Mouse (Mus musculus): ENCODE data around the gene Man1a2. TPM values are rescaled to one million over a fixed set of nuclear protein-coding genes. Genes with fewer than 3 reads are reported as not detected.

Gene Man1a2
- total RNA-seq, 1 experiment from 2014 or later, result 71.4 TPM

GRCm38 (mm10) chr3:100610916-100611315 lies 74.4 kb downstream of the Man1a2 start:
- ATAC-seq (replicated peaks in 1 of 2; ENCODE audit: insufficient read depth in 1 of 2, low FRiP score in 2 of 2, low TSS enrichment in 1 of 2, low read depth in 1 of 2, poor library complexity in 2 of 2, severe bottlenecking in 2 of 2), result no peak

GRCm38 (mm10) chr3:100604539-100604938 lies 80.8 kb downstream of the Man1a2 start:
- ATAC-seq (replicated peaks in 1 of 2; ENCODE audit: insufficient read depth in 1 of 2, low FRiP score in 2 of 2, low TSS enrichment in 1 of 2, low read depth in 1 of 2, poor library complexity in 2 of 2, severe bottlenecking in 2 of 2), result no peak

- ATAC-seq (replicated peaks in 1 of 2; ENCODE audit: insufficient read depth in 1 of 2, low FRiP score in 2 of 2, low TSS enrichment in 1 of 2, low read depth in 1 of 2, poor library complexity in 2 of 2, severe bottlenecking in 2 of 2), result no peak
Observed at GRCm38 (mm10) chr3:100599265-100599820, 86.0 kb downstream of the Man1a2 start.

- no peak for ATAC-seq (replicated peaks in 1 of 2; ENCODE audit: insufficient read depth in 1 of 2, low FRiP score in 2 of 2, low TSS enrichment in 1 of 2, low read depth in 1 of 2, poor library complexity in 2 of 2, severe bottlenecking in 2 of 2)
Observed at GRCm38 (mm10) chr3:100591053-100591452, 94.2 kb downstream of the Man1a2 start.

GRCm38 (mm10) chr3:100582721-100583355 lies 102.5 kb downstream of the Man1a2 start:
- ATAC-seq (replicated peaks in 1 of 2; ENCODE audit: insufficient read depth in 1 of 2, low FRiP score in 2 of 2, low TSS enrichment in 1 of 2, low read depth in 1 of 2, poor library complexity in 2 of 2, severe bottlenecking in 2 of 2), result no peak

DNA sequence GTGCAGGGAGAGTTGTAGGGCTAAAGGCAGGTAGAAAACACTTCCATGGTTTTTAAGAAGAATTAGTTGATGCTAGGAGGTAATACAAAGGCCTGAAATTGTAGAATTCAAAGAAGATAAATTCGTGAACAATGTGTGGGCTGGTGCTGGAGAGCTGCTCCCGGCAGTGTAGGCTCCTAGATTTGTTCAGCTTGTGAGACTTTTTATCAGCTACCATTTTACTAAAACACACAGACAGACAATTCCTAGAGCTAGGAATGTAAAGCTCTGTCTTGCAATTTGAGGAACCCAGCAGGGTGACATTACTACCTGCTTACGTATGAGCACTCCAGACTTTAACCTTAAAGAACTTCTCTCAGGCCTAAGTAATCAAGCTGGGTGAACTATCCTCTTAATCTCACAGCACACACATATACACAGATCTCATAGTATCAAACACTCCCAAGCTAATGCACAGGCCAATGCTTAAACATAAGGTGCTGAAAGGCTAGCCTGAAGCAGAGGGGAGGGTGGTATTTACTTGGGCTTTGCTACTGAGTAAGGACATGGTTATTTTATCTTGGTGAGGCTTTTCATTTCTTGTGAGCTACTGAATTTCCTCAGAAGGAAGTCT lies 112.6 kb downstream of the Man1a2 start:
- no peak for ATAC-seq (replicated peaks in 1 of 2; ENCODE audit: insufficient read depth in 1 of 2, low FRiP score in 2 of 2, low TSS enrichment in 1 of 2, low read depth in 1 of 2, poor library complexity in 2 of 2, severe bottlenecking in 2 of 2)

DNA sequence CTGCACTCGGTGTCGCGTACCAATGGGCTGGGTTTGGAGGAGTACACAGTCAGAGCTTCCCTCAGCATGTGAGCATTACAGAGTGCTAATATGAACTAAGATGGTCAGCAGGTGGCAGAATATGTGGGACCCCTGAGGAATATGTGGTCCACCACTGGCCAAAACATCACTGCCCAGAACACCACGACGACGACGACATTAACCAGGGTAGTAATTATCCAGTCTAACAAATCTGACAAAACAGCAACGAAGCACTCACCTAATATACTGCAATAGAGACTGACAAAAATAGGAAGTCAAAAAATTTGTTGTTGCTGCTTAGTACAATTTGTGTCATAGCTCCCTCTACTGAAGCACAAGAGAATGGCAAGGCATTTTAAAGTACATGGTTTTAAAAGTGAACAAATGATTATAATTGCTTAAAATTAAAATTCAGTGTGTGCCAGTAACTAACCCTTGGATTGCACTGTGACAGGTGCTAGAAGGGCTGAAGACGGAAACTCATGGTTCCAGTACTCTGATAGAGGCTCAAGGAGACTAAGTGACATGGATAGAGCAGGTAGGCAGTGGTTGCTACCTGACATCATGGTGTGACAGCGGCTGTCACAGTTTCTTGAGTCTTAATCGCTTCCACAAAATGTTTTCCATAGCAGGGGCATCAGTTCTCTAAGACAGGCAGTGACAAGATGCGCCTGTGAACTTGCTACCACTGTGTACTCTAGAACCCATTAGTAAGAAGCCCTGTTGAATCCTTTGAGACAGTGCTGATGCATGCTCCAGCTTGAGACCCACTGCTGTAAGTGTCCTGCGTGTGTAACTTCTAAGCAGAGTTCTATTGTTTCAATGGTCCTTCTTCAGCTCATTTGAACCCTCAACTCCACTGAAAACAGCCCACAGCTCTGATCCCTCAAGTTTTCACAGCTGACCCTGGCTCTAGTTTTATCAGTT lies 116.6 kb downstream of the Man1a2 start:
- peak; percentile 65 to 83 for ATAC-seq (replicated peaks in 1 of 2; ENCODE audit: insufficient read depth in 1 of 2, low FRiP score in 2 of 2, low TSS enrichment in 1 of 2, low read depth in 1 of 2, poor library complexity in 2 of 2, severe bottlenecking in 2 of 2)

DNA sequence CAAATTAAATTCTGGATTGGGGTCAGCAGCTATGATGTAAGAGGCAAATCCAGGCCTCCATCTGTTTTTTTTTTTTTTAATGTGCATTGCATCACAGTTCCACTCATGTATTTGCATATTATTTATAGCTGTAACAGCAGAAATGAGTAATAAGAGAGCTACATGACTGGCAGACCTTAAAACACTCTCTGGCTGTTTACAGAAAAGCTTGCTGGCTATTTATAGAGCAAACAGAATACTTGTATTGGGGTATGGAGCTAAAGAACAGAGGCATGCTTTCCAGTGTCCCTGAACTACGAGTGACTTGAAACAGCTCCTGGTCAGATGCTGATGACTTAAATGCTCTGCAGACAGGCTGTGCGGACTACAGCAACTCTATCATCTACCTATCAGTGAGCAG lies 121.7 kb downstream of the Man1a2 start:
- ATAC-seq (replicated peaks in 1 of 2; ENCODE audit: insufficient read depth in 1 of 2, low FRiP score in 2 of 2, low TSS enrichment in 1 of 2, low read depth in 1 of 2, poor library complexity in 2 of 2, severe bottlenecking in 2 of 2), result no peak

DNA sequence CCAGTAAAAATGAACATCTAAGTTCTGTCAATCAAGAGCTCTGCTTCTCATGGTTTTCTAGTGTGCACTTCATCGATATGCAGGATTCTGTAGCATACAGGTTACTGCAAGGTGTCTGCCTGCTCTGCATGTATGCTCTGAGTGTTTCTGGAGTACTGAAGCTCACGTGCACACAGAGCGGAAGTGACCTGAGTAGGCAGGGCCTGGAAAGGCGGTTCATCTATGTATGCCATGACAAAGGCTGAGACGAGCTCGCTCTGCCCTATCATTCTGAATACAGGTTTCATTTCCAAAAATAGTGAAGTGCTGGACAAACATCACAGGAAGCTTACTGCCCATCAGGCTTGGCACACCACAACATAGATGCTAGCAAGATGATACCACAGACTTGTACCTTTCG lies 122.8 kb downstream of the Man1a2 start:
- no peak for ATAC-seq (replicated peaks in 1 of 2; ENCODE audit: insufficient read depth in 1 of 2, low FRiP score in 2 of 2, low TSS enrichment in 1 of 2, low read depth in 1 of 2, poor library complexity in 2 of 2, severe bottlenecking in 2 of 2)

DNA sequence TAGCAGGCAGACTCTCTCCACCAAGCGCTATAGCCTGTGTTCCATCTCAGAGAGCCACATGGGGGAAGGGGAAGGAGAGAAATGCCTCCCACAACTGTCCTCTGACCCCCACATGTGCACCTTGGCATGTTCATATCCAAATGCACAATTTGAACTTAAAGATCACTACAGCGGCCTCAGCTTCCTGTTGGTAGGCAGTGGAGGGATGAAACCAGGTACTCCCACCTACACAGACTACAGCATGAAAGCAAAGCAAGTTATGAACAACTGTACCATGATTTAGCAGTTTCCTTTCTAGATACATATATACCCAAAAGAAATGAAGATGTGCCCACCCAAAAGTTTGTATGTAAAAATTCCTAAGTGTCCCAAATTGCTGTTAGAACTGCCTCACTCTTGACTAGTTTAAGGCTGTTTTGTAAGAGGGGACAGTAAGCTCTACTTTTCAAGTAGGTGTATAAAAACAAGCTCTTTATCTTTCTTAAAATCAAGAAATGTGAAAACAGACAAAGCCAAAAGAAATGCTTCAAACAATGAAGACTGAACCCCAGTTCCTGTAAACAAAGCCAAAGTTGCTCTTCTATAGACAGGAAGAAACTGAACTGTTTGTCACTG lies 123.6 kb downstream of the Man1a2 start:
- no peak for ATAC-seq (replicated peaks in 1 of 2; ENCODE audit: insufficient read depth in 1 of 2, low FRiP score in 2 of 2, low TSS enrichment in 1 of 2, low read depth in 1 of 2, poor library complexity in 2 of 2, severe bottlenecking in 2 of 2)

DNA sequence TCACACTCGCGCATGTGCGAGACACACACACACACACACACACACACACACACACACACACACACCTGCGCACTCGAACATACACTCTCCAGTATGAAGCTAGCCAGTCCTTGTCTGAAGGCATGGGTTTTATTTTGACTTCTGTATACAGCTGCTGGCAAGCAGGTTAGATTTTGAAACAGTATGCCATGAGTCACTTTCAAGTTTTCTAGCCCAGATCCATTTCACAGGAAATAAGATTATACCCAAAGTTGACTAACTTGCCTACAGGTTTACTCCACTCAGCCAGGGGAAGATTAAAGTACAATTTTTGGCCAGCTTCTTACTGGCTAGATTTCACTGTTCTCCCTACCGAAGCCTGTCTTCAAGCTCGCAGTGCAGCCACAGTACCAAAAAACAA lies 125.9 kb downstream of the Man1a2 start:
- ATAC-seq (replicated peaks in 1 of 2; ENCODE audit: insufficient read depth in 1 of 2, low FRiP score in 2 of 2, low TSS enrichment in 1 of 2, low read depth in 1 of 2, poor library complexity in 2 of 2, severe bottlenecking in 2 of 2), result no peak

GRCm38 (mm10) chr3:100558211-100558708 lies 127.0 kb downstream of the Man1a2 start:
- no peak for ATAC-seq (replicated peaks in 1 of 2; ENCODE audit: insufficient read depth in 1 of 2, low FRiP score in 2 of 2, low TSS enrichment in 1 of 2, low read depth in 1 of 2, poor library complexity in 2 of 2, severe bottlenecking in 2 of 2)

GRCm38 (mm10) chr3:100554843-100555242 lies 130.5 kb downstream of the Man1a2 start:
- peak; percentile 34 to 39; a peak in 1 of 4 replicates for ATAC-seq (replicated peaks in 1 of 2; ENCODE audit: insufficient read depth in 1 of 2, low FRiP score in 2 of 2, low TSS enrichment in 1 of 2, low read depth in 1 of 2, poor library complexity in 2 of 2, severe bottlenecking in 2 of 2)

GRCm38 (mm10) chr3:100552171-100552570 lies 133.1 kb downstream of the Man1a2 start:
- ATAC-seq (replicated peaks in 1 of 2; ENCODE audit: insufficient read depth in 1 of 2, low FRiP score in 2 of 2, low TSS enrichment in 1 of 2, low read depth in 1 of 2, poor library complexity in 2 of 2, severe bottlenecking in 2 of 2), result no peak

GRCm38 (mm10) chr3:100547913-100548292 lies 137.4 kb downstream of the Man1a2 start:
- ATAC-seq (replicated peaks in 1 of 2; ENCODE audit: insufficient read depth in 1 of 2, low FRiP score in 2 of 2, low TSS enrichment in 1 of 2, low read depth in 1 of 2, poor library complexity in 2 of 2, severe bottlenecking in 2 of 2), result no peak

- ATAC-seq (replicated peaks in 1 of 2; ENCODE audit: insufficient read depth in 1 of 2, low FRiP score in 2 of 2, low TSS enrichment in 1 of 2, low read depth in 1 of 2, poor library complexity in 2 of 2, severe bottlenecking in 2 of 2), result peak; percentile 29 to 69; a peak in 3 of 4 replicates
Observed at GRCm38 (mm10) chr3:100547162-100547912, 138.0 kb downstream of the Man1a2 start.

DNA sequence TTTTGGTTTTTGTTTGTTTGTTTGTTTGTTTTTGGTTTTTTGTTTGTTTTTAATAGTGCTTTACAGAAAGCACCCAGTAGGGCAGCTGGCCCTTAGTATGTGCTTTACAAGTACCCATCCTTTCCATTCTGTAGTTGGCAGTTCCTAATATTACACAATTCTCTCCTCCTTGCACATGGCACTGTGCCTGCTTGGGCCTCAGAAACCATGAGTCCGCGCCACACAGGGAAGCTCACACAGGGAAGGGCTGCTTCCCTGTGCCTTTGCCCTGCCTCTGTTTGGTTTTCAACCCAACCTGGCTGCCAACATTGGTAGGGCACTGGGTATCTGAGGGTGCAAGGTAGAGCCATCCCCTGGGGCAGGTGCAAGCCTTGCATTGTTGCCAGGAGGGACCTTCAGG lies 148.6 kb downstream of the Man1a2 start:
- ATAC-seq (replicated peaks in 1 of 2; ENCODE audit: insufficient read depth in 1 of 2, low FRiP score in 2 of 2, low TSS enrichment in 1 of 2, low read depth in 1 of 2, poor library complexity in 2 of 2, severe bottlenecking in 2 of 2), result no peak

Measured in hematopoietic stem cell, adult 5-6 weeks (primary cell).